Mouse (Mus musculus): ENCODE results near the gene 1520401A03Rik. TPM values are rescaled to one million over a fixed set of nuclear protein-coding genes. Genes with fewer than 3 reads are reported as not detected.

The 1520401A03Rik gene
- total and polyA plus RNA-seq, 3 experiments: 0.08 TPM; not detected in 2

DNA sequence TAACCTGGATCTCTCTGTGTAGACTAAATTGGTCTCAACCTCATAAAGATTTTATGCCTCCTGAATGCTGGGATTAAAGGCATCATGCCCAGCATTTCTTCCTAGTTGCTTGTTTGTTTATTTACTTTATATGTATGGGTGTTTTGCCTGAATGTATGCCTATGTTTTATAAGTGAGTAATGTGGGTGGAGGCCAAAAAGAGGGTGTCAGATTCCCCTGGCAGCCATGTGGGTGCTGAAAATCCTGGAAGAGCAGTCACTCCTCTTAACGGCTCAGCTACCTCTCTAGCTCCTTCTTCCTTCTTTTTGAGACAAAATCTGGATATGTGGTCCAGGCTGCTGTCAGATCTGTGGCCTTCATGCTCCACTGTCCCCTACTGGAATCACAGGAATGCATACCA is 7.9 kb upstream of the 1520401A03Rik start:
- H3K9ac ChIP-seq (ENCODE audit: insufficient read depth, low read depth): no peak overlapping the region
- no peaks in the 10 kb centered on the region for H3K9me3 ChIP-seq (replicated peaks; ENCODE audit: low read length)
- peaks cover 22 to 39% of the 10 kb centered on the region in 2 experiments for H3K36me3 ChIP-seq (replicated peaks in 1 of 2; ENCODE audit: control insufficient read depth in 1 of 2, insufficient read depth in 1 of 2, low read length in 1 of 2)
- no peak overlapping the region for H3K27ac ChIP-seq (ENCODE audit: insufficient read depth, low read depth)
- DNase-seq (ENCODE audit: extremely low read depth): no peak
- peaks cover 0 to 11% of the 10 kb centered on the region in 2 experiments; a peak in 3 of 4 replicates for H3K4me1 ChIP-seq (ENCODE audit: control insufficient read depth in 1 of 2, insufficient read depth in 2 of 2)
- TF ChIP-seq MAX (IDR thresholded peaks at IDR 0.05; ENCODE audit: low read length): no peak
- no peak for TF ChIP-seq POLR2AphosphoS2 (IDR thresholded peaks at IDR 0.05; ENCODE audit: low read depth, low read length)
- no peak for TF ChIP-seq JUND (conservative IDR thresholded peaks at IDR 0.05; ENCODE audit: low read depth, low read length)
- TF ChIP-seq SMC3 (IDR thresholded peaks at IDR 0.05; ENCODE audit: low read depth, low read length): no peak
- TF ChIP-seq SIN3A (IDR thresholded peaks at IDR 0.05; ENCODE audit: low read length): no peak
- TF ChIP-seq NRF1 (IDR thresholded peaks at IDR 0.05; ENCODE audit: low read depth, low read length): no peak
- TF ChIP-seq MXI1 (IDR thresholded peaks at IDR 0.05; ENCODE audit: low read depth, low read length): no peak
- TF ChIP-seq KAT2A (IDR thresholded peaks at IDR 0.05; ENCODE audit: insufficient replicate concordance, low read length): no peak
- TF ChIP-seq UBTF (IDR thresholded peaks at IDR 0.05; ENCODE audit: low read depth, low read length): no peak
- TF ChIP-seq MAFK (IDR thresholded peaks at IDR 0.05; ENCODE audit: insufficient replicate concordance, low read length): no peak
- TF ChIP-seq GABPA (IDR thresholded peaks at IDR 0.05; ENCODE audit: insufficient replicate concordance, low read depth, low read length): no peak
- no peak overlapping the region for H3K4me2 ChIP-seq (ENCODE audit: insufficient read depth, low read depth, poor library complexity, severe bottlenecking)
- dilution Hi-C loops (cut with MboI; ENCODE audit: extremely low pct_ligation_motif_present, extremely low pct_unique_long_range_greater_than_20kb, low sequenced_read_pairs): no loop called here
- no peak overlapping the region for H3K4me3 ChIP-seq (replicated peaks in 1 of 3; ENCODE audit: low read depth in 2 of 3, low read length in 2 of 3, poor library complexity in 1 of 3)
- no peaks in the 10 kb centered on the region; the same call in 1 of the 2 replicates for H3K79me2 ChIP-seq (replicated peaks; ENCODE audit: control insufficient read depth, extremely low read depth, insufficient read depth, poor library complexity, severe bottlenecking)
- in situ Hi-C loops (cut with MboI; ENCODE audit: low pct_ligation_motif_present, low pct_unique_long_range_greater_than_20kb, low sequenced_read_pairs): no loop called here
- H3K27me3 ChIP-seq (replicated peaks): no peaks in the 10 kb centered on the region

DNA sequence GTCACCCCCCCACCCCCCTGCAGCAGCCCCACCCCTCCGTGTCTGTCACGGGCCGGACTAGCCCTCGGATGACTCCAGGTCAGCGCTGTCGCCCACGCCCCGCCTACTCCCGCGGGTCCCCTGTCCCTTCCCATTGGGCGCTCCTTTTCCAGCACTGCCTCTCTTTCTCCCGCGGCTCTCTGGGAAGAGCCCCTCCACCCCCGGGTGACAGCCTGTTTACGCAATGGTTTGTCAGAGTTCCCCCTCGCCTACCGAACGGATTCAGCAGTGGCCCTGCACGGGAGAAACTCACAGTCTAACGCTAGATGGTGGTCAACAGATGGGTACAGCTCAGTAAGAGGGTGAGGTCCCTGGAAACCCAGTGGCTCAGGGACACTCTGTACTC is 4.2 kb upstream of the 1520401A03Rik start:
- peaks cover 7% of the 10 kb centered on the region for H3K27me3 ChIP-seq (replicated peaks)
- H3K79me2 ChIP-seq (replicated peaks; ENCODE audit: control insufficient read depth, extremely low read depth, insufficient read depth, poor library complexity, severe bottlenecking): no peaks in the 10 kb centered on the region; the same call in 1 of the 2 replicates
- H3K9ac ChIP-seq (ENCODE audit: insufficient read depth, low read depth): peak overlapping the region; percentile 63
- peak; percentile 65 for DNase-seq (ENCODE audit: extremely low read depth)
- in situ Hi-C loops (cut with MboI; ENCODE audit: low pct_ligation_motif_present, low pct_unique_long_range_greater_than_20kb, low sequenced_read_pairs): loop anchor here (10.0 kb wide), 1 partner anchor 52 kb away; the partner anchor contains the start of genes Cldn6, Hcfc1r1, Thoc6 and Tnfrsf12a
- dilution Hi-C loops (cut with MboI; ENCODE audit: extremely low pct_ligation_motif_present, extremely low pct_unique_long_range_greater_than_20kb, low sequenced_read_pairs): no loop called here
- no peak overlapping the region for H3K27ac ChIP-seq (ENCODE audit: insufficient read depth, low read depth)
- peaks cover 4 to 28% of the 10 kb centered on the region in 2 experiments for H3K4me1 ChIP-seq (ENCODE audit: control insufficient read depth in 1 of 2, insufficient read depth in 2 of 2)
- H3K4me2 ChIP-seq (ENCODE audit: insufficient read depth, low read depth, poor library complexity, severe bottlenecking): peak overlapping the region; percentile 65
- no peaks in the 10 kb centered on the region for H3K9me3 ChIP-seq (replicated peaks; ENCODE audit: low read length)
- TF ChIP-seq MAZ (IDR thresholded peaks at IDR 0.05; ENCODE audit: low read depth, low read length) (no peak), ELF1 (IDR thresholded peaks at IDR 0.05; ENCODE audit: low read depth, low read length) (no peak), TBP (conservative IDR thresholded peaks at IDR 0.05; ENCODE audit: low read depth, low read length) (no peak), SMC3 (IDR thresholded peaks at IDR 0.05; ENCODE audit: low read depth, low read length) (peak; percentile 13; the same call in 1 of the 2 replicates), BHLHE40 (IDR thresholded peaks at IDR 0.05; ENCODE audit: low read depth, low read length) (peak; percentile 44; the same call in 1 of the 2 replicates), RAD21 (IDR thresholded peaks at IDR 0.05; ENCODE audit: low read depth, low read length) (peak; percentile 3), IRF4 (IDR thresholded peaks at IDR 0.05; ENCODE audit: low read depth, low read length) (peak; percentile 16; the same call in 1 of the 2 replicates), MYC (IDR thresholded peaks at IDR 0.05; ENCODE audit: low read depth, low read length) (no peak), CTCF (conservative IDR thresholded peaks at IDR 0.05 in 1 of 2, IDR thresholded peaks at IDR 0.05 in 1 of 2; ENCODE audit: low read depth in 2 of 2, low read length in 2 of 2) (peak in 1 of 2 experiments; percentile 30; a peak in 1 of 4 replicates)
- H3K36me3 ChIP-seq (replicated peaks in 1 of 2; ENCODE audit: control insufficient read depth in 1 of 2, insufficient read depth in 1 of 2, low read length in 1 of 2): peaks cover 0 to 6% of the 10 kb centered on the region in 2 experiments
- peak overlapping the region; percentile 61 to 90 (median 84) for H3K4me3 ChIP-seq (replicated peaks in 1 of 3; ENCODE audit: low read depth in 2 of 3, low read length in 2 of 3, poor library complexity in 1 of 3)

All from CH12.LX (cell line).